Mouse (Mus musculus): ENCODE measurements around the gene Tcf7l1.

Tcf7l1 gene

GRCm38 (mm10) chr6:72597083-72597874, 191.8 kb downstream of the Tcf7l1 start:
- in situ Hi-C loops (cut with MseI, MboI), result no loop called here

DNA sequence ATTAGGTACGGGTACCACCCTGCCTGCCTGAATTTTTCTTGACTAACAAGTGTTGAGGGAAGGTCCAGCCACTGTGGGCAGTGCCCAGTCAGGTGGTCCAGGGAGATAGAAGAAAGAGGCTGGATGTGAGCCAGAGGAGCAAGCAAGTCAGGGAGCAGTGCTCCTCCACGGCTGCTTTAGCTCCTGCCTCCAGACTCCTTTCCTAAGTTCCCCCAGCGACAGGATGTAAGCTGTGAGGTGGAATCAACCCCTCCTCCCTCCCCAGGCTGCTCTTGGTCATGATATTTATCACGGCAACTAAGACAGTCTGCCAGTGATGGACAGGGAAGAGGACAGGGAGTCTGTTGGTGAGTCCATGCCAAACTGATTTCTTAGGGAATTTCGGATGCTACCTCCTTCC, 195.1 kb downstream of the Tcf7l1 start:
- in situ Hi-C loops (cut with MseI, MboI), result no loop called here

GRCm38 (mm10) chr6:72593011-72593803, 195.8 kb downstream of the Tcf7l1 start:
- in situ Hi-C loops (cut with MseI, MboI), result no loop called here

DNA sequence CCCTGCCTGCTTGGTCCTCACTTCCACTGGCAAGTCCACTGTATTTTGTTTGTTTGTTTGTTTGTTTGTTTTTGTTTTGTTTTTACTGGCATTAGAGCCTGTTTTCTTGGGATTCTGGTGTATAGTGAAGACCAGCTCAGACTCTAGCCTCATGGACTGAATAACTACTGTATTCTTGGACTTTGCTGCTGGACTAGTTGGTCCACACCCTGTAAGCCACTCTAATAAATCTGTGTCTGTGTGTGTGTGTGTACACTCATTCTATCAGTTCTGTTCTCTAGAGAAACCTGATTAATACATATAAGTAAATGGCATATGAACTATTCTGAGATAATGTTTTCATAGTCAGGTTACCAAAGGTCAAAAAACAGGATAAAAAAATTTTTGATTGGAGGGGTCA, 198.9 kb downstream of the Tcf7l1 start:
- in situ Hi-C loops (cut with MseI, MboI), result no loop called here

GRCm38 (mm10) chr6:72588307-72588706, 200.7 kb downstream of the Tcf7l1 start:
- in situ Hi-C loops (cut with MseI, MboI), result no loop called here

DNA sequence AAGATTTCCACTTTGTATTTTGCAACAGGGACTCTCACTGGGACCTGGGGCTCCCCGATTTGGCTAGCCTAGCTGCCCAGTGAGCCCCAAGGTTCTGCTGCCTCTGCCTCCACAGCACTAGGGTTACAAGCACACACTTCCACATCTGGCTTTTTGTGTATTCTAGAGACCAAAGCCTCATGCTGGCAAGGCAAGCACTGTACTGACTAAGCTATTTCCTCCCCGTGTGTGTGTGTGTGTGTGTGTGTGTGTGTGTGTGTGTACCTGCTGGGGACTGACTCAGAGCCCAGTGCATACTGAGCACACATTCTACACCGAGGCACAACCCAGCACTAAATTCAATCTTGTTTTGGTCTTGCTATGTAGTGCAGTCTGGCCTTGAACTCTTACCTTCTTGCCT, 202.4 kb downstream of the Tcf7l1 start:
- in situ Hi-C loops (cut with MseI, MboI), result no loop called here

DNA sequence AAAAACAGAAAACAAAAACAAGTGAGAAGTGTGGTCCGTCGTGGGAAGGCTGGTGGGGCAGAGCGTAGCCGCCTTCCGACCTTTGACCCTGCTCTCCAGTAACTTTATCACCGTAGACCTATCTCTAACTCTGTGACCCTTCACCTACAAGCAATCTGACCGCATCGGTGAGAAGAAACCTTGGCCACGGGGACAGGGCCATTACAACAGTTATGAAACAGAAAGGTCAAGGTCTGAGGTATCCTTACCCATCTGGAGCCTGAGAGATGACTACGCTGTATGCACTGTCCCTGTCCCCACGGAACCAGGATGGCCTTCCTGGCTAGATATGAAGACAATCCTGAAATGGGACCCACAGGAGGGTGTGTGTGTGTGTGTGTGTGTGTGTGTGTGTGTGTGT, 204.9 kb downstream of the Tcf7l1 start:
- in situ Hi-C loops (cut with MseI, MboI), result no loop called here

- in situ Hi-C loops (cut with MseI, MboI), result no loop called here
Measured at GRCm38 (mm10) chr6:72583211-72583839, 205.7 kb downstream of the Tcf7l1 start.

DNA sequence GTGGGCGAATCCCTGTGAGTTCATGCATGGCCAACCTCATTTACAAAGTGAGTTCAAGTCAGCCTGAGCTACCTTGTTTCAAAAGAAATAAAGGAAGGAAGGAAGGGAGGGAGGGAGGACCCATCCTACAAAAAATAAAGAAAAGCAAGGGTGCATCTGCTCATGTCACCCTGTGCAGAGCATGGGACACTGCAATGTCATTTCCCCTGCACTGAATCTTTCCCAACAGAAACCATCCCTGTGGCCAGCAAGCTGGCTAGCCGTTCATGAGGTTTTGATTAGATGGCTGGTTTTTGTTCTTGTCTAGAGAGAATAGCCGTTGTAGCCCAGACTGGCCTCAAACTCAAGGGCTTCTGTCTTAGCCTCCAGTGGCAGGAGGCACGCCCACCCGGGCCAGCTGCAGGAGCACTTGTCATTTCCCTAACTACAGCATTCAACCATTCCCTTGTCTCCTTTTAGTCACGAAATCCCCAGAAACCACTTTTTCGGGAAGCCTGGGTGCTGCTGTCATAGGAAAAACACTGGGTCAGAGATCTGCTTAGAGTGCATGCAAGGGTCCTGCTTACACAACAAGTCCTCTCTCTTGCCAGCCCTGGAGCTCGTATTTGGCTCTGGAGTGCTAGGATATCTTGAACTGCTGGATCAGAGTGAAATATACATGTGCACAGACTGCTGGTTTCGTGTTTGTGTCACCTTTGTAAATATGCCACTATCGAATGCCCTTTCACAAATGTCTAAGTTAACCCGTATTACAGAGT, 207.2 kb downstream of the Tcf7l1 start:
- in situ Hi-C loops (cut with MseI, MboI), result no loop called here
